Mouse (Mus musculus): ENCODE results near the gene Gm42420. TPM values are rescaled to one million over a fixed set of nuclear protein-coding genes. Genes with fewer than 3 reads are reported as not detected.
A peak's percentile ranks its signal among the peaks of the same experiment; 100 is the strongest.

Gm42420 gene
- polyA plus RNA-seq, 1 experiment from 2014 or later = 1.1 TPM

DNA sequence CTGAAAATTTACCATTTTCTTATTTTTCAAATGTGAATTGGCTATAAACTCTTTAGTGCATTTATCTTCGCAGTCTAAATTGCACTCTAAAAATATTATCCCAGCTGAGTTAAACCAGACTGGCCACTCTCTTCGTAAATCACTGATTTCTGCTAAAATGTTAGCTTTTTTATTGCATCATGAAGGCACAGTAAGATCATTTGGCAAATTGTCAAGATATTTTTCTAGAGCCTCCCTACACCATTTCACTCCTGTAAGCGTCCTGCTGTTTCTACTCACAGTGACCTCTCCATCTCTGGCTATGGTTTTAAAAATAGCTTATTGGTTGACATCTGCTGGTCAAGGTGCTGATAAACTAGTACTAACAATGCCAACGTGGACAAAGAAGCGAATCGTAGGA lies 20.5 kb downstream of the Gm42420 start:
- no peak for ATAC-seq (ENCODE audit: extremely low read depth, insufficient number of reproducible peaks, low FRiP score, low TSS enrichment)
- H3K9ac ChIP-seq = 0 out of 2 replicates have a peak overlapping the region, but pooled peaks have one; percentile 11
- H3K27ac ChIP-seq (replicated peaks) = peak overlapping the region; percentile 57
- 0 out of 2 replicates have a peak overlapping the region, but pooled peaks have one; percentile 10 for H3K4me2 ChIP-seq
- no peaks in the 10 kb centered on the region for H3K27me3 ChIP-seq (replicated peaks)
- no peaks in the 10 kb centered on the region for H3K9me3 ChIP-seq
- H3K4me3 ChIP-seq = no peak overlapping the region
- peaks cover 52% of the 10 kb centered on the region for H3K36me3 ChIP-seq
- peaks cover 25% of the 10 kb centered on the region for H3K4me1 ChIP-seq
- 49% methylated on average over 6 of the region's 6 CpGs for WGBS

GRCm38 (mm10) chr6:39606862-39607261 lies 21.3 kb downstream of the Gm42420 start:
- WGBS = 56% methylated on average over 3 of the region's 3 CpGs
- Histone ChIP-seq H3K4me2 (no peak overlapping the region), H3K36me3 (peaks cover 52% of the 10 kb centered on the region), H3K4me1 (peaks cover 25% of the 10 kb centered on the region), H3K9ac (no peak overlapping the region), H3K27me3 (replicated peaks) (no peaks in the 10 kb centered on the region), H3K4me3 (no peak overlapping the region), H3K27ac (replicated peaks) (0 out of 2 replicates have a peak overlapping the region, but pooled peaks have one; percentile 28), H3K9me3 (no peaks in the 10 kb centered on the region)
- no peak for ATAC-seq (ENCODE audit: extremely low read depth, insufficient number of reproducible peaks, low FRiP score, low TSS enrichment)

GRCm38 (mm10) chr6:39607365-39607764 lies 21.8 kb downstream of the Gm42420 start:
- Histone ChIP-seq H3K4me1 (peaks cover 25% of the 10 kb centered on the region), H3K4me3 (no peak overlapping the region), H3K27ac (replicated peaks) (no peak overlapping the region), H3K4me2 (no peak overlapping the region), H3K9me3 (no peaks in the 10 kb centered on the region), H3K27me3 (replicated peaks) (no peaks in the 10 kb centered on the region), H3K36me3 (peaks cover 52% of the 10 kb centered on the region), H3K9ac (no peak overlapping the region)
- 46% methylated on average over 5 of the region's 5 CpGs for WGBS
- ATAC-seq (ENCODE audit: extremely low read depth, insufficient number of reproducible peaks, low FRiP score, low TSS enrichment) = no peak

DNA sequence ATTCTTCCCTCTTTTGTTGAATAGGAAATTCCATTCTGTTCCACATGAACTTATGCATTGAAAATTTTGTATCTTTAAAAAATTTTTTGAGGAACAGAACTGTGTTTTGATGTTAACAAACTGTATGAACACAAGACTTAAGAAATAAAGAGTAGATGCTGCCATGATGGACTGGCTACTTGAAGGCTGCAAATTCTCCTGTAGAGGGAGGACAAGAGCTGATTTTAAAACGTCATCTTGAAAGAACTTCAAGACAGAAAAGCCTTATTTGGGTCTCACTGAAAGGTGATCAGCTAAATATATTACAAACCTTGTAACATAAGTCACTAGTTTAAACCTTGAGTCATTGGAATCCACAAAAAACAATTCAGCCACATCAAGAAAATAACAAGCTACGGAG lies 24.7 kb downstream of the Gm42420 start:
- H3K9me3 ChIP-seq = no peaks in the 10 kb centered on the region
- ATAC-seq (ENCODE audit: extremely low read depth, insufficient number of reproducible peaks, low FRiP score, low TSS enrichment) = no peak
- WGBS = 79% methylated on average over 2 of the region's 2 CpGs
- H3K36me3 ChIP-seq = peaks cover 55% of the 10 kb centered on the region
- no peak overlapping the region for H3K4me2 ChIP-seq
- no peak overlapping the region for H3K9ac ChIP-seq
- H3K4me1 ChIP-seq = peaks cover 25% of the 10 kb centered on the region
- H3K27ac ChIP-seq (replicated peaks) = no peak overlapping the region
- H3K4me3 ChIP-seq = no peak overlapping the region
- no peaks in the 10 kb centered on the region for H3K27me3 ChIP-seq (replicated peaks)

GRCm38 (mm10) chr6:39611296-39611695 lies 25.7 kb downstream of the Gm42420 start:
- H3K4me1 ChIP-seq = peaks cover 14% of the 10 kb centered on the region
- H3K4me2 ChIP-seq = no peak overlapping the region
- WGBS = 92% methylated on average over 2 of the region's 2 CpGs
- no peaks in the 10 kb centered on the region for H3K27me3 ChIP-seq (replicated peaks)
- H3K9ac ChIP-seq = no peak overlapping the region
- no peak for ATAC-seq (ENCODE audit: extremely low read depth, insufficient number of reproducible peaks, low FRiP score, low TSS enrichment)
- H3K9me3 ChIP-seq = no peaks in the 10 kb centered on the region
- no peak overlapping the region for H3K27ac ChIP-seq (replicated peaks)
- no peak overlapping the region for H3K4me3 ChIP-seq
- H3K36me3 ChIP-seq = peaks cover 66% of the 10 kb centered on the region

Other genes starting within 250 kb of the Gm42420 start
- gene Slc37a3, start 208.1 kb upstream of the Gm42420 start, polyA plus RNA-seq (2015; fragmentation: Nextera tagmentation; extraction: Ambion mirVana) = 33.0 and 34.4 TPM in 2 replicates
- gene Rab19, start 204.6 kb upstream of the Gm42420 start, polyA plus RNA-seq (2015; fragmentation: Nextera tagmentation; extraction: Ambion mirVana) = 0.41 and 0.84 TPM in 2 replicates
- 67.2 and 83.4 TPM in 2 replicates for gene Mkrn1, start 165.3 kb upstream of the Gm42420 start, polyA plus RNA-seq (2015; fragmentation: Nextera tagmentation; extraction: Ambion mirVana)
- 15.9 and 17.4 TPM in 2 replicates for gene Dennd2a, start 27.9 kb upstream of the Gm42420 start, polyA plus RNA-seq (2015; fragmentation: Nextera tagmentation; extraction: Ambion mirVana)
- gene Adck2, start 11.9 kb upstream of the Gm42420 start, polyA plus RNA-seq (2015; fragmentation: Nextera tagmentation; extraction: Ambion mirVana) = 12.6 and 14.6 TPM in 2 replicates
- 599 and 674 TPM in 2 replicates for gene Ndufb2, start 6.8 kb downstream of the Gm42420 start, polyA plus RNA-seq (2015; fragmentation: Nextera tagmentation; extraction: Ambion mirVana)
- 8.7 and 10.3 TPM in 2 replicates for gene Braf, start 139.7 kb downstream of the Gm42420 start, polyA plus RNA-seq (2015; fragmentation: Nextera tagmentation; extraction: Ambion mirVana)
- 176 and 181 TPM in 2 replicates for gene Mrps33, start 225.2 kb downstream of the Gm42420 start, polyA plus RNA-seq (2015; fragmentation: Nextera tagmentation; extraction: Ambion mirVana)

Data from heart, embryonic 13.5 days (tissue).